Mouse (Mus musculus): ENCODE measurements around the gene Fcgr2b.
A peak's percentile ranks its signal among the peaks of the same experiment; 100 is the strongest.
"Not testable (repeated sequence)": the region's sequence is repeated elsewhere in the genome, so short reads cannot be mapped to it uniquely, and the experiment has no call there.

Fcgr2b gene

GRCm38 (mm10) chr1:170975350-170975749, 997 bp downstream of the Fcgr2b start:
- DNase-seq, result not testable (repeated sequence)

GRCm38 (mm10) chr1:170974736-170975135, 1.6 kb downstream of the Fcgr2b start:
- no peak for DNase-seq

DNA sequence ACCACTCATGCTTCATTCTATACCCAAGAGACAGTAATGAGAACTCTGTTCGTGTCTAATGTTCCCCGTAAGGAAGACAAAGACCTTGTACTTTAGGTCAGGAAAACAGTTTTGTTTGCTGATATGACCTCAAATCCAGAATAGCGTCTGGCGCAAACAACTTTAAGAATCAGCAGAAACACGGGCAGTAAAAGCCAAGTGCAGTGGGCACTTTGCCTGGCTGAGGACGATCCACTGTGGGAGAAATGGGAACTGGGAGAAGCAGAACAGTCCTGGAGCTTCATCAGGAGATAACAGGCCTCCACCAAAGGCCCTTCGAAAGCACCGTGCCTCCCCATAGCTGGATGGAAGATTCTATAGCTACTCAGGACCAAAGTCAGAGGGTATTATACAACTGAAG, 2.2 kb downstream of the Fcgr2b start:
- DNase-seq, result no peak

DNA sequence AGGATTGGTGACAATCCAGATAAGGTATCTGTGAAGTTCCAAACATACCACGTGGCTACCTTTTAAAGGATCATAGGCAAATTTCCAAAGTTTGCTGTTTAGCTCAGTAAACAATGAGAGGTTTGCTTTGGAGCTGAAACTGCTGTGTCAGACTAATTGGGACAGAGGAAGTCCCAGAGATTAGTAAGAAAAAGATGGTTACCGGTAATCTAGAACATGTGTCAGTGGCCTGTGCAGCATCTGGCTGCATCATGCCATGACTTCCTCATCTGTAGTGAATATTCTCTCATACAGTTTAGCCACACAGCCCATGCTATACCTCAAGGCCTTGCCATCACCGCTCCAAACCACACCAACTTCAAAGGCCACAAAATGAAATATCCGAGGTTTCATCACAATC, 3.4 kb downstream of the Fcgr2b start:
- DNase-seq, result no peak

- no peak for DNase-seq
Observed at GRCm38 (mm10) chr1:170972494-170972893, 3.9 kb downstream of the Fcgr2b start.

DNA sequence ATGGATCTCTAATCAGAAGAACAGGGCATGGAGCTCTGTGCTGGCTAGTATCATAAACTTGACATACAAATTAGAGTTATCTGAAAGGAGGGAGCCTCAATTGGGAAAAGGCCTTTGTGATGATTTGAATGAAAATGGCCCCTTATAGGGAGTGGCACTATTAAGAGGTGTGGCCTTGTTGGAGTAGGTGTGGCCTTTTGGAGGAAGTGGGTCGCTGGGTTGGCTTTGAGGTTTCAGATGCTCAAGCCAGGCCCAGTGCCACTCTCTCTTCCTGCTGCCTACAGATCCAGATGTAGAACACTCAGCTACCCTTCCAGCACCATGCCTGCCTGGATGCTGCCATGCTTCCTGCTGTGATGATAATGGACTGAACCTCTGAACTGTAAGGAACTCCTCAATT, 7.8 kb downstream of the Fcgr2b start:
- DNase-seq, result no peak

- peak; percentile 16 for DNase-seq
Observed at GRCm38 (mm10) chr1:170967581-170967980, 8.8 kb downstream of the Fcgr2b start.

DNA sequence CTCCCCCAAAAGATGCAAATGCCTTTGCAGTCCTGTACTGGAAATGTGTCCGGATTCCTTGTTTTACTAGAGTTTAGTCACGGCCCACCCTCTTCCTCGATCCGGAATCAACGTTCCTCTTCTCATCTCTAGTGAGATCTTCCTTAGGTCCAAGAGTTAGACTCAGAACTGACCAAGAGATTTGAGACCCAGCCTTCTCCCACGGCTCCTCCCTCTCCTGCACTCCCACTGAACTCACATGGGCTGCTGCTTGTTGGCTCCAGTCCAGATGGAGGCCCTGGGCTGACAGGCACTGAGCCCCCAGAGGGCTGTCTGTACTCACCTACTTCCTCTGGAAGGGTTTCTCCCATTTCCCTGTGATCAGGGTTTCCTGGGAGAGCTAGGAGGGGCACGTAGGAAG, 13.3 kb downstream of the Fcgr2b start:
- DNase-seq, result no peak

DNA sequence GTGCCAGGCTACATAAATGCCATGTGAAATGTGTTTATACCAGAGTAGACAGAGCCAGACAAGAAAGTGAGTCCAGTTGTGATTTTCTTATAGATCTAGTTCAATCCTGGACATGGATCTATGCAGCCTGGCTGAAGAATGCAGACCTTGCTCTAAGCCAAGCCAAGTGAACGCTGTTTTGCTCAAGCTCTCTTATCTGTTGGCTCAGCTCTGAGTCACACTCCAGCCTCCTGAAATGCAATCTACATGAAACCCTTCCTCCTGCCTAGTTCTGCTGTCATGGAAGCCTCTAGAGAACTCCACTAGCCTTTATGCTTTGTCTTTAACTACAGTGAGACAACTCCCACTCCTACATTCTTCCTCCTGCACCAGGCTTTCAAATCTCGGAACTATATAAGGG, 14.0 kb downstream of the Fcgr2b start:
- no peak for DNase-seq

GRCm38 (mm10) chr1:170961101-170961500, 15.2 kb downstream of the Fcgr2b start:
- no peak for DNase-seq

- DNase-seq, result no peak
Observed at GRCm38 (mm10) chr1:170959791-170960190, 16.6 kb downstream of the Fcgr2b start.

DNA sequence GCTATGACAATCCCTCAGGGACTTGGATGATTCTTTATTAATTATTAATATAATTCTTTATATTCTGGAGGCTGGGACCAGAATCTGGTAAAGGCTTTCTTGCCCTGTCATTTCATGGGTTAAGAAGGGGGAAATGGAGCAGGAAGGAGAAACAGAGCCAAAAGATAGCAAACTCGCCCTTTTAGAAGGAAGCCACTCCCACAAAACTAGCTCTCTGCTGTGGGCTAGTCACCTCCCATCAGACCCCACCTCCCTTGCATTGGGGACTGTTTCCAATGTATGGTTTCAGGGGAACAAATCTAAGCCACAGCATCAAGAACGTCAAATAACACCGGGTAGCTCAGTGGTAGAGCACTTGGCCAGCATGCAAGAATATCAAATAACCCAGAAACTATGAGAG, 18.1 kb downstream of the Fcgr2b start:
- no peak for DNase-seq

DNA sequence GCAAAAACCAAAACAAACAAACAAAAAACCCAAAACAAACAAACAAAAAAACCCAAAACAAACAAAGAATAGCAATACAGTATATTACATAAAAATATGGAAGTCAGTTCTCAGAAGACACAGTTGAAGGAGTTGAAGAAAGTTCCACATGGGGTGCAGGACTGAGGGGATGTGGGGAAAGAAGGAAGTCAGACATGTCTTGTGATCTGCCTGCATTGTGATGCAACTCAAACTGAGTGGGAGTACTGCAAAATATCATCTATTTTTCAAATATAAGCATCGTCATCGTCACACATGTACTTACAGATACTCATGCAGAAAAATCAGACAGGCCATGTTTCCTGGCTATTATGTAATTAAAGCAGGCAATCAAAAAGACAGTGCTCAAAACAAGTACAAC, 23.2 kb downstream of the Fcgr2b start:
- no peak for DNase-seq

- DNase-seq, result no peak
Observed at GRCm38 (mm10) chr1:170950772-170951171, 25.6 kb downstream of the Fcgr2b start.

GRCm38 (mm10) chr1:170944908-170945307, 31.4 kb downstream of the Fcgr2b start:
- not testable (repeated sequence) for DNase-seq

DNA sequence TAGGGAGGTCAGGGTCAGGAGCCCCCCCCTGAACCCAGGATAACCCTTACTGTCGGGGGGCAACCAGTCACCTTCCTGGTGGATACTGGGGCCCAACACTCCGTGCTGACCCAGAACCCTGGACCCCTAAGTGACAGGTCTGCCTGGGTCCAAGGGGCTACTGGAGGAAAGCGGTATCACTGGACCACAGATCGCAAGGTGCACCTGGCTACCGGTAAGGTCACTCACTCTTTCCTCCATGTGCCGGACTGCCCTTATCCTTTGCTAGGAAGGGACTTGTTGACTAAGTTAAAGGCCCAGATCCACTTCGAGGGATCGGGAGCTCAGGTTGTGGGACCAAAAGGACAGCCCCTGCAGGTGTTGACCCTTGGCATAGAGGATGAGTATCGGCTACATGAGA, 32.2 kb downstream of the Fcgr2b start:
- not testable (repeated sequence) for DNase-seq

GRCm38 (mm10) chr1:170939255-170939654, 37.1 kb downstream of the Fcgr2b start:
- DNase-seq, result no peak

GRCm38 (mm10) chr1:170934383-170934782, 42.0 kb downstream of the Fcgr2b start:
- DNase-seq, result no peak

DNA sequence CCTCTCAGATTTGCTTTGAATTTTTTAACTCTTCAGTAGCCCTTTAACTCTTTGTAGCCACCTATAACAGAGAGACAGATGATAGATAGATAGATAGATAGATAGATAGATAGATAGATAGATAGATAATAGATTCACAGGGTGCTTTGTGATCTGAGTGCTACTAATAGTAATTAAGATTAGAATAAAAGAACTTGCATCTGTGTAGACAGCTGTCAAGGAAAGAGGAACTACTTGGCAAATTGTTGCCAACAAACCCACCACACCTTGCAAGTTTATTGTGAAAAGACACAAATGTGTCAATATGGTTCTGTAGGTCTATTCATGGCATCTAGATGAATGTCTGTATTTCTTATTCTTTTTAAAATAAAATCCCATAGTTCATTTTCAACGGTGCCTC, 42.4 kb downstream of the Fcgr2b start:
- DNase-seq, result no peak

DNA sequence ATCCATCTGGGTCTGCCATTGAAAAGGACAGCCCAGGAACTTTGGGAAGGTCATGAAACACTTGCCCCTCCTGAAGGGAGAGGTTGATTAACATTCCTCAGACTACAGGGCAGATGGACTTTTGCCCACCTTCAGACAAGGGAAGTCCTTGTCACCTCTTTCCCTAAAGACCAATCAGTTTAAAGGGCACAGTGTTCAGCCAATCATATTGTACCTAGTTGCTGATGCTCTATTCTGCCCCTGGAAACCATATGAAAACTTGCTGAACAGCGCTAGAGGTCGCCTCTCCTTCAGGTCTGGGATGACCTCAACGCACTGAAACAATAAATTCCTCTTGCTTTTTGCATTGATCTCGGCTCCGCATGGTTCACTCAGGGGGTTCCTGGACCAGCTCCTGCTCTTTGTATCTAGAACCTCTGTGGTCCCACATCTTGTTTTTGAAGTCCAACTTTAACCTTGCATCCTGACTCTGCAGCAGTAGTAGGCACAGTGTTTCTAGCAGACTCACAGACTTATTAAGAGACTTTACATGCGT, 42.9 kb downstream of the Fcgr2b start:
- DNase-seq, result no peak

GRCm38 (mm10) chr1:170932043-170932442, 44.3 kb downstream of the Fcgr2b start:
- DNase-seq, result no peak

DNA sequence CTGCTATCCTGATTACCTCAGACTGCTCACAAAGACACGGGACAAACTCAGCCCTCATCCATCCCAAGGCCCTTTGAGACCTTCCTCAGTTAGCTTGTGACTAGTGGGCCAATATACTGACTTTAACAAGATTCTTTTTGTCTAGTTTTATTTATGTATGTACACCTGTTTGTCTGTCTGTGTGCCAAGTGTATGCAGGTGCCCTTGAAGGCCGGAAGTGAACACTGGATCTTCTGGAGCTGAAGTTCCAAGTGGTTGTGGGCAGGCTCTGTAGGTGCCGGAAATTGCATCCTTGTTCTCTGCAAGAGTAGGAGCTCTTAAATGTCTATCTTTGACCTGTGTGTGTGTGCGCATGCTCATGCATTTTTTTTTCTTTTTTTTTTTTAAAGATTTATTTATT, 47.1 kb downstream of the Fcgr2b start:
- no peak for DNase-seq

DNA sequence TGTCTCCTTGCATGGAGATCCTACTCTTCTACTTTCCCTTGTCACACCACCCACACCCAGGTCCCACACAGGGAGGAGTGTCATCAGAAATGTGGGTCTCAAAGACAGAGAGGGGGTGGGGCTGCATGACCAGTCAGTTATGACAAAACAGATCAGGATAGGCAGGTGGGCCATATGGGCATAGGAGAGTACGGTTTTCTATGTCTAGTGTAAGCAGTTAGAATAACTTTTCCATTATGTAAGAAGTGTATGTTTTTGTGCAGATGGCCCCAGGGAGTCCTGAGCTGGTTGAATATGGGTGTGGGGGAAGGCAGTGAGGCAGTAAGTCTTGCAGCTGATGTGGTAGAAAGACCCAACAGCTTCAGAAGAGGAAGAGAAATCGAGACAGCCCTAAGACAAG, 47.9 kb downstream of the Fcgr2b start:
- no peak for DNase-seq

DNA sequence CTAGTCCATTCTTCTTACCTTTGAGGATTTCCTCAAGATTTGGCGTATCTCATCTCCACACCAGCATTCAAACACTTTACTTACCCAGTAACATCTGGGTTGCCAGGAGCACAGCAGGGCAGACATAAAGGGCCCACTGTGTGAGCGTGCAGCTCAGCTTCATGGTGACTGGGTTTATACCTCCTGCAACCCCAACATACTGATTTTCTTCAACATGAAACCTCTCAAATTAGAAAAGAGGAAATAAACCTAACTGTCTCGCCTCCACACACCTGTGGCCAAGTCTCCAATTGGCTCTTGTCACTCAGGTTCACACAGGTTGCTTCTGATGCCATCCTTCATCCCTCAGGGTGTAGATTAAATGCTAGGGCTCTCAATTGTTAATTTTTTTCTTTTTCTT, 49.0 kb downstream of the Fcgr2b start, which contains the start of gene Fcrla:
Gene Fcrla, minus strand, starts transcription at position 206 of the 400 bp plus-strand sequence.
- no peak for DNase-seq

GRCm38 (mm10) chr1:170926941-170927340, 49.4 kb downstream of the Fcgr2b start:
- no peak for DNase-seq

- DNase-seq, result no peak
Observed at GRCm38 (mm10) chr1:170924485-170924884, 51.9 kb downstream of the Fcgr2b start.

All from lung, postnatal 14 days (tissue).